Mouse (Mus musculus) C2C12 (cell line): ENCODE results near the gene Tnfsf13.

ENCODE experiments used
- CTCF ChIP-seq: IDR thresholded peaks from one replicate; pipeline ENCODE4 v1.5.1; 2011; ENCODE audit not compliant: control insufficient read depth, insufficient read depth, insufficient read length
- USF1 ChIP-seq: IDR thresholded peaks from one replicate; pipeline ENCODE4 v1.6.1; 2011; ENCODE audit warnings: low read depth, mild to moderate bottlenecking, control low read depth, moderate library complexity

DNA sequence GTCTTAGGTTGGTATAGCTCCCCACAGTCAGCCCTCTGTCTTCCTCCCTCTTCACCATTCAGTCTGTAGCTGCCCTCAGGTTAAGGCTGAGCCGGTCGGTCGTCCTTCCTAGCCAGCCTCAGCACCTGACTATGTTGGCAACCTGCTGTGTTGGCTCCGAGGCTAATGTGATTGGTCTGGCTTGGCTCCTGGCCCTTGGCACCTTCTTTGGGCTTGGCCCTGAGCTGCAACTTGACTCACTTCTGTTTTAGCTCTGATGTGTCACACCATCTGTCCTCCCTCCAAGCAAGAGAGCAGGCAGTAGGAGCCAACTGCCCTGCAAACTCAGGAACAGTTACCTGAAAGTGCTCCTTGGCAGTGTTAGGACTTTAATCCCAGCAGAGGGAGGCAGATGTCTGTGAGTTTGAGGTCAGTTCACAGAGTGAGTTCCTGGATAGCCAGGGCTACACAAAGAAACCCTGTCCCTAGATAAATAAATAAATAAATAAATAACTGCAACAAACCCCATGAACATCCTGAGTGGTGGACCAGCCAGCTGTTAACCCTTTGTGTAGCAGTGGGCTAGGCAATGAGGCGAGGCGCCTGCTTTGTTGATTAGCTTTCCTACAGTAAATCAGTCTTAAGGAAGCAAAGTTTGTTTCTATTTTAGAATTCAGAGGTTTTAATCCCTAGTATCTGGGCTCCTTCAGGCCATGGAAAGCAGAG lies 21.3 kb upstream of the Tnfsf13 start:
- TF ChIP-seq CTCF (no peak), USF1 (no peak)
